Mouse (Mus musculus): ENCODE measurements around the gene Lrrc7. TPM values are rescaled to one million over a fixed set of nuclear protein-coding genes. Genes with fewer than 3 reads are reported as not detected.

The Lrrc7 gene
- polyA plus RNA-seq, 1 experiment from 2014 or later = 0.11 TPM

DNA sequence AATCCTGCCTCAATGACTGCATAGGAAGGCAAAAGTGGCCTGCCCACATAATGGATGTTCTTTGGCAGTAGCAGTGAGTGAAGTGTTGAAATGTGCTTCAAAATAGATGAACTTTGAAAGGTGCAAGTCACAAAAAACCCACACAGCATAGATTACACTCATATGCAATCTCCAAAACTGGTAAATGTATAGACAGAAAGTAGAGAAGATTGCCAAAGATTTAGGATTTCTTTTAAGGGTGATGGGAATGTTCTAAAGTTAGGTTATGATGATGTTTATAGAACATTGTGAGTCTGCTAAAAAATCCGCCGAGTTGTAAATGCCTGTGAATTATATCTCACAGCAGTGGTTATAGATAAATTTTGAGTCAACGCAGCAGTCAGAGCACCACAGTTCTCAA lies 359.2 kb downstream of the Lrrc7 start:
- WGBS = 86% methylated on average over 3 of the region's 3 CpGs
- H3K36me3 ChIP-seq (ENCODE audit: insufficient read depth, low read length) = no peaks in the 10 kb centered on the region
- no peak overlapping the region for H3K4me2 ChIP-seq (ENCODE audit: low read length)
- no peaks in the 10 kb centered on the region for H3K27me3 ChIP-seq (ENCODE audit: insufficient read depth, low read length)
- H3K27ac ChIP-seq = no peak overlapping the region
- no peak for DNase-seq (ENCODE audit: low spot score)
- no peak for TF ChIP-seq CTCF (IDR thresholded peaks at IDR 0.05; ENCODE audit: low read depth)
- ATAC-seq (replicated peaks; ENCODE audit: low FRiP score, low read depth) = no peak
- H3K4me3 ChIP-seq (replicated peaks; ENCODE audit: low read depth, low read length) = no peak overlapping the region
- H3K9ac ChIP-seq (ENCODE audit: low read depth, low read length) = no peak overlapping the region
- H3K9me3 ChIP-seq (replicated peaks; ENCODE audit: low read length) = no peaks in the 10 kb centered on the region
- no peaks in the 10 kb centered on the region for H3K4me1 ChIP-seq (replicated peaks; ENCODE audit: insufficient read depth, low read length)

DNA sequence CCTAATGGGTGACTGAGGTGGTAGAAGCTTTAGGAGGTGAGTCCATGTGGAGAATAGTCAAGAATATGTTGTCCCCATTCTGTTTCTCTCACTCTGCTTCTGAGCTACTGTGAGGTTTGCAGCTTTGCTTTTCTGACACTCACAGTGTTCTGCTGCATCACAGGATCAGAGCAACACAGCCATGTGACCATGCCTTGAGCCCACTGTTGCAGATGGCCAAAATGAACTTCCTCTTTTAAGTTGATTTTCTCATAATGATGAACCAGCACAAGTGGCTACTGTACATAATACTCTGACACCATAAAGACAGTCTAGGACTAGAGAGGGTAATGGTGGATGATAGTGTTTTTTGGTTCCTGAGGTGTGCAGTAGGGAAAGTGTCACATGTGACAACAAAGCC lies 366.6 kb downstream of the Lrrc7 start:
- no peaks in the 10 kb centered on the region for H3K9me3 ChIP-seq (replicated peaks; ENCODE audit: low read length)
- H3K27me3 ChIP-seq (ENCODE audit: insufficient read depth, low read length) = no peaks in the 10 kb centered on the region
- ATAC-seq (replicated peaks; ENCODE audit: low FRiP score, low read depth) (no peak), DNase-seq (ENCODE audit: low spot score) (no peak)
- H3K4me3 ChIP-seq (replicated peaks; ENCODE audit: low read depth, low read length) = no peak overlapping the region
- H3K4me1 ChIP-seq (replicated peaks; ENCODE audit: insufficient read depth, low read length) = no peaks in the 10 kb centered on the region
- H3K4me2 ChIP-seq (ENCODE audit: low read length) = no peak overlapping the region
- no peak for TF ChIP-seq CTCF (IDR thresholded peaks at IDR 0.05; ENCODE audit: low read depth)
- no peaks in the 10 kb centered on the region for H3K36me3 ChIP-seq (ENCODE audit: insufficient read depth, low read length)
- no peak overlapping the region for H3K9ac ChIP-seq (ENCODE audit: low read depth, low read length)
- H3K27ac ChIP-seq = no peak overlapping the region

DNA sequence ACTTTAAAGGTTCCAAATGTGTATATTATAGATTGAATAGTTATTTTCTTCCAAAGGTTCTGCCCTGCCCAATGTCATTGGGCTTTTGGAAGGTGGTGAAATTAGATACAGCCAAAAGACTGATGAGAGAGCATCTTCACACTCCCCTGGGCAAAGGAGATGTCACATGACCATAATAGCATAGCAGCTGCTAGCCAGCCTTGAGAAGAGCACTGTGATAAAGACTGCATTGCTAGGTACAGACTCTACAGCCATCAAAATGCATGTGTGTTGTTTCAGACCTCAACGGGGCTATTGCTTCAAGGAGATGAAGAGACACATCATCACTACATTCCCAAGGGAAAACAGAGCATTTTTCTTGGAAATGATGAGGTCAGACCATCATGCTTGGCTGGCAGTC lies 368.8 kb downstream of the Lrrc7 start:
- 64% methylated on average over 1 of the region's 1 CpGs for WGBS
- H3K36me3 ChIP-seq (ENCODE audit: insufficient read depth, low read length) = no peaks in the 10 kb centered on the region
- H3K27ac ChIP-seq = no peak overlapping the region
- H3K4me3 ChIP-seq (replicated peaks; ENCODE audit: low read depth, low read length) = no peak overlapping the region
- TF ChIP-seq CTCF (IDR thresholded peaks at IDR 0.05; ENCODE audit: low read depth) = no peak
- DNase-seq (ENCODE audit: low spot score) = no peak
- no peaks in the 10 kb centered on the region for H3K27me3 ChIP-seq (ENCODE audit: insufficient read depth, low read length)
- no peak overlapping the region for H3K9ac ChIP-seq (ENCODE audit: low read depth, low read length)
- no peaks in the 10 kb centered on the region for H3K9me3 ChIP-seq (replicated peaks; ENCODE audit: low read length)
- no peaks in the 10 kb centered on the region for H3K4me1 ChIP-seq (replicated peaks; ENCODE audit: insufficient read depth, low read length)
- no peak overlapping the region for H3K4me2 ChIP-seq (ENCODE audit: low read length)
- ATAC-seq (replicated peaks; ENCODE audit: low FRiP score, low read depth) = no peak

DNA sequence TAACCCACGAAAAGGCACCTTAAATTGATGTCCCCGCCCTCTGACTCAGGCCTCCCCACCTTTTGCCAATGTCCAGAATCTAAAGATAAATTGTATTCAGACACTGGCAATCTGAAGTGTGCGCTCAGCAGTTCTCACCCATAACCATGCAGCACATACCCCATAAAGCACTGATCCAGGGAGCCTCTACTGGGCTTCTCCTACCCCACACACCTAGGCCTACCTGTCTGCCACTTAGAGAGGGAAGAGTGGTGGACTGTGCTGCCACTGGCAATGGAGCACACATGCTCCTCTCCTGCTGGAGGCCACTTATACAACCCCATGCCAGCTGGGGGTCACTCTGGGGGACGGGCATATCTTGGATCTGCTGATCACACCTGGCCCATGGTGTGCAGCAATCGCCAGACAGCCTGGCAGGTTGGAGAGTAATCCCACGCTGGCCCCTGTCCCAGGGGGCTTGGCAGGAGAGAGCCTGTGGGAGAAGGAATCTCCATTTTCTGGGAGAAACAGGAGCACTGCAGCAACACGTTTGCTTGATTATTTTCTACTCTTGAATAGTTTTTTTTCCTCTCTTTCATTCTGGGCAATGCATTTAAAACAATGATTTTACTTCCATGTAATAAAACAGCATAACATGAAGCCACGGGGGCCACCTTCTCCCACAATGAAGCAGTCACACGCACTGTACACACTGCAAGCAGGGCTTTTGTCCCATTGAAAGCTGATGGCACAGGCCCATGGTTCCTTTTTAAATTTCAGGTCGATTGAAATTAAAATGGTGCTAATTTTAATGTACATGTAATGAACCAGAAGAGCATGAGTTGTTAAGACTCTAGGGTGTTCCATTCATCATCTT lies 386.9 kb downstream of the Lrrc7 start:
- DNase-seq (ENCODE audit: low spot score) = no peak
- no peaks in the 10 kb centered on the region for H3K4me1 ChIP-seq (replicated peaks; ENCODE audit: insufficient read depth, low read length)
- no peaks in the 10 kb centered on the region for H3K9me3 ChIP-seq (replicated peaks; ENCODE audit: low read length)
- no peak overlapping the region for H3K9ac ChIP-seq (ENCODE audit: low read depth, low read length)
- 77% methylated on average over 10 of the region's 10 CpGs for WGBS
- ATAC-seq (replicated peaks; ENCODE audit: low FRiP score, low read depth) = no peak
- no peak overlapping the region for H3K27ac ChIP-seq
- H3K27me3 ChIP-seq (ENCODE audit: insufficient read depth, low read length) = no peaks in the 10 kb centered on the region
- H3K36me3 ChIP-seq (ENCODE audit: insufficient read depth, low read length) = no peaks in the 10 kb centered on the region
- no peak overlapping the region for H3K4me2 ChIP-seq (ENCODE audit: low read length)
- no peak for TF ChIP-seq CTCF (IDR thresholded peaks at IDR 0.05; ENCODE audit: low read depth)
- no peak overlapping the region for H3K4me3 ChIP-seq (replicated peaks; ENCODE audit: low read depth, low read length)

DNA sequence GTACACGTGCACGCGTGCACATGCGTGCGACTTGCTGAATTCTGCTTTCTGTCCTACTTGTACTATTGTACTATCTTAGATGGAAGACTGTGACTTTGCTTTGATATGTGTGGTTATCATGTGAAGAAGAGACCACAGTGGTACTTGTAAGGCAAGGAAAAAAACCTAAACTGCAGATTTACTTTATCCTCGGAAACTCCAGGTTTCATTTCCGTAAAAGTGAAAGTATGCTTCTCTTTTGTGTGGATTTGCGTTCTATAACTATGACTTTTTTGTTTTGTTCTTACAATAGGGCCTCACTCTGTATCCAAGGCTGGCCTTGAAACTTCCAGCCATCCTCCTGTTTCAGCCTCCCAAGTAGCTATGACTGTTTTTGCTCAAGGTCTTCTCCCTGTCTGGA lies 392.8 kb downstream of the Lrrc7 start:
- H3K4me1 ChIP-seq (replicated peaks; ENCODE audit: insufficient read depth, low read length) = no peaks in the 10 kb centered on the region
- no peak overlapping the region for H3K27ac ChIP-seq
- H3K9ac ChIP-seq (ENCODE audit: low read depth, low read length) = no peak overlapping the region
- WGBS = 96% methylated on average over 8 of the region's 8 CpGs
- ATAC-seq (replicated peaks; ENCODE audit: low FRiP score, low read depth) (no peak), DNase-seq (ENCODE audit: low spot score) (no peak)
- no peak for TF ChIP-seq CTCF (IDR thresholded peaks at IDR 0.05; ENCODE audit: low read depth)
- H3K36me3 ChIP-seq (ENCODE audit: insufficient read depth, low read length) = no peaks in the 10 kb centered on the region
- H3K27me3 ChIP-seq (ENCODE audit: insufficient read depth, low read length) = no peaks in the 10 kb centered on the region
- no peak overlapping the region for H3K4me2 ChIP-seq (ENCODE audit: low read length)
- no peak overlapping the region for H3K4me3 ChIP-seq (replicated peaks; ENCODE audit: low read depth, low read length)
- no peaks in the 10 kb centered on the region for H3K9me3 ChIP-seq (replicated peaks; ENCODE audit: low read length)

DNA sequence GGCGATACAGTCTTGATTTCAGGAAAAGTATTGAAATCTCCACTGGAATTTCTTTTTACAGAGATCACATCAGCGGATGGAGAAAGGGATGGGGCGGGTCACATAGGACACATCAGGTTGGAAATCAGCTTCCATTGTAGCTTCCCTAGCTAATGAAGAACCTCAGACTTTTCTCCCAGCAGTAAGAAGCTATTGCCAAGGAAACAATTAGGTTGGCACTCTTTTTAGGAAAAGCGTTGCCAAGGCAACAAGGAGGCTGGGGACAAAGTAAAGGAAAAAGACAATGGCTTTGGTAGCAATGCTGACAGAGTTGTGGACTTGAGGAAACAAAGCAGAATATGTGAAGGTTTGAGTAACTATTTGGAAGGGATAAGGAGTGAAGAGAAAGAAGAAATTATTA lies 393.6 kb downstream of the Lrrc7 start:
- WGBS = 95% methylated on average over 4 of the region's 4 CpGs
- H3K4me2 ChIP-seq (ENCODE audit: low read length) = no peak overlapping the region
- H3K9ac ChIP-seq (ENCODE audit: low read depth, low read length) = no peak overlapping the region
- H3K4me1 ChIP-seq (replicated peaks; ENCODE audit: insufficient read depth, low read length) = no peaks in the 10 kb centered on the region
- no peaks in the 10 kb centered on the region for H3K36me3 ChIP-seq (ENCODE audit: insufficient read depth, low read length)
- H3K27me3 ChIP-seq (ENCODE audit: insufficient read depth, low read length) = no peaks in the 10 kb centered on the region
- ATAC-seq (replicated peaks; ENCODE audit: low FRiP score, low read depth) (no peak), DNase-seq (ENCODE audit: low spot score) (no peak)
- H3K9me3 ChIP-seq (replicated peaks; ENCODE audit: low read length) = no peaks in the 10 kb centered on the region
- H3K4me3 ChIP-seq (replicated peaks; ENCODE audit: low read depth, low read length) = no peak overlapping the region
- no peak overlapping the region for H3K27ac ChIP-seq
- no peak for TF ChIP-seq CTCF (IDR thresholded peaks at IDR 0.05; ENCODE audit: low read depth)

DNA sequence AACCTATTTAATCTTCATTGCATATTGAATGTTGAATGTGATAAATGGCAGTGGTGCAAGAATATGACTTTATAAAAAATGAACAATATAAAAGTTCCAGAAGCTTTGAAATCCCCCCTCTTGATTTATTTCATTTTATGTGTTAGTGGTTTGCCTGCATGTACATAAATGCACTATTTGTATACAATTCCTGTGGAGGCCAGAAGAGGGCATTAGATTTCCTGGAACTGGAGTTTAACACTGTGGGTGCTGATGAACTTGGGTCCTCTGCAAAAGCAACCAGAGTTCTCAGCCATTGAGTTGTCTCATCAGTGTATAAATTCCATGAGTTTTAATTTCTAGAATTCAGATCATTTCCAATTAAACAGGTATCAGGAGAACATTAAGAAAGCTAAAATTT lies 397.0 kb downstream of the Lrrc7 start:
- Histone ChIP-seq H3K27ac (no peak overlapping the region), H3K27me3 (ENCODE audit: insufficient read depth, low read length) (no peaks in the 10 kb centered on the region), H3K4me3 (replicated peaks; ENCODE audit: low read depth, low read length) (no peak overlapping the region), H3K4me1 (replicated peaks; ENCODE audit: insufficient read depth, low read length) (no peaks in the 10 kb centered on the region), H3K36me3 (ENCODE audit: insufficient read depth, low read length) (no peaks in the 10 kb centered on the region), H3K4me2 (ENCODE audit: low read length) (no peak overlapping the region), H3K9me3 (replicated peaks; ENCODE audit: low read length) (no peaks in the 10 kb centered on the region), H3K9ac (ENCODE audit: low read depth, low read length) (no peak overlapping the region)
- DNase-seq (ENCODE audit: low spot score) = peak; percentile 35
- TF ChIP-seq CTCF (IDR thresholded peaks at IDR 0.05; ENCODE audit: low read depth) = peak; percentile 66
- no peak for ATAC-seq (replicated peaks; ENCODE audit: low FRiP score, low read depth)
